Mouse (Mus musculus): ENCODE data around the gene Surf2.
A peak's percentile ranks its signal among the peaks of the same experiment; 100 is the strongest.

Surf2 gene

GRCm38 (mm10) chr2:26963923-26964723 lies 48.0 kb downstream of the Surf2 start, which contains the start of gene Rexo4:
Gene Rexo4 (minus strand): TSS chr2:26964386.
- Histone ChIP-seq H3K36me3 (ENCODE audit: control insufficient read depth, insufficient read depth, low read length, poor library complexity, severe bottlenecking) (no peaks in the 10 kb centered on the region; the same call in none of the 2 replicates), H3K27me3 (ENCODE audit: control insufficient read depth, insufficient read depth, low read length, poor library complexity, severe bottlenecking) (no peaks in the 10 kb centered on the region)
- DNase-seq (ENCODE audit: low read depth, low spot score), result peak; percentile 96

GRCm38 (mm10) chr2:26964724-26965370 lies 48.7 kb downstream of the Surf2 start:
- Histone ChIP-seq H3K36me3 (ENCODE audit: control insufficient read depth, insufficient read depth, low read length, poor library complexity, severe bottlenecking) (no peaks in the 10 kb centered on the region; the same call in none of the 2 replicates), H3K27me3 (ENCODE audit: control insufficient read depth, insufficient read depth, low read length, poor library complexity, severe bottlenecking) (no peaks in the 10 kb centered on the region)
- no peak for DNase-seq (ENCODE audit: low read depth, low spot score)

- DNase-seq (ENCODE audit: low read depth, low spot score), result peak; percentile 14
- Histone ChIP-seq H3K27me3 (ENCODE audit: control insufficient read depth, insufficient read depth, low read length, poor library complexity, severe bottlenecking) (no peaks in the 10 kb centered on the region), H3K36me3 (ENCODE audit: control insufficient read depth, insufficient read depth, low read length, poor library complexity, severe bottlenecking) (no peaks in the 10 kb centered on the region)
Measured at GRCm38 (mm10) chr2:26967262-26967661, 51.1 kb downstream of the Surf2 start.

All from splenic B cell, adult 2 months (primary cell).